Mouse (Mus musculus) lung, adult 2 months (tissue): Measurements from ENCODE around the gene Dennd1c.

Experiments used
- CTCF ChIP-seq: fragments of 200-500 bp; IDR thresholded peaks from 2 replicates; pipeline ENCODE4 v1.5.1; 2011; ENCODE audit warnings: mild to moderate bottlenecking, low read length, control low read depth; ENCODE audit not compliant: insufficient read depth
- POLR2A ChIP-seq: fragments of 200-500 bp; IDR thresholded peaks from 2 replicates; pipeline ENCODE4 v1.6.1; 2011; ENCODE audit warnings: low read depth, mild to moderate bottlenecking, control low read depth, low read length, borderline replicate concordance; ENCODE audit errors: extremely low read depth

- TF ChIP-seq CTCF, result no peak
- no peak for TF ChIP-seq POLR2A
These were observed 30.4 kb upstream of the Dennd1c start for GRCm38 (mm10) chr17:57108666-57109171.
